Mouse (Mus musculus): Measurements from ENCODE around the gene Znrf2.

- TF ChIP-seq MAX (IDR thresholded peaks at IDR 0.05) (no peak), CTCF (IDR thresholded peaks at IDR 0.05; ENCODE audit: control insufficient read depth, insufficient read depth, insufficient read length) (no peak), MYOD1 (IDR thresholded peaks at IDR 0.05; ENCODE audit: control insufficient read depth, insufficient read length, low read depth) (no peak)
These were observed 6.4 kb upstream of the Znrf2 start for GRCm38 (mm10) chr6:54810314-54810646.
